Comparison of ENCODE assay signal across 8 mouse cellular contexts in genomic region chr11:74408587-74409446, GRCm38 (mm10). TPM values are rescaled to one million over a fixed set of nuclear protein-coding genes. Genes with fewer than 3 reads are reported as not detected.
A peak's percentile ranks its signal among the peaks of the same experiment; 100 is the strongest.
DNase-seq lines count a peak whose midpoint lies in the region; ATAC-seq and TF ChIP-seq lines count a peak whose summit lies in the region.

No protein-coding gene starts in this region.

- DNase-seq in Muller cell, postnatal 12 days (ENCODE audit: inconsistent ontology term) = peak; percentile 98
- DNase-seq in cerebellum, adult 2 months = peak; percentile 80 to 85
- DNase-seq in frontal cortex, postnatal 14 days (ENCODE audit: low spot score in 2 of 2) = peak; percentile 86
- DNase-seq in layer of hippocampus, postnatal 14 days (ENCODE audit: low spot score in 2 of 2) = peak; percentile 88 to 94
- DNase-seq in lung, postnatal 10 days = peak; percentile 89
- peak; percentile 85 for DNase-seq in right cerebral cortex, postnatal 25 days

- TF ChIP-seq CTCF in cerebellum, adult 2 months (IDR thresholded peaks at IDR 0.05; ENCODE audit: borderline replicate concordance, insufficient read depth, low read depth, low read length) = no peak

- TF ChIP-seq POLR2A in cerebellum, adult 2 months (IDR thresholded peaks at IDR 0.05; ENCODE audit: borderline replicate concordance, insufficient read depth, low read length) = no peak

- peaks cover 6% of the 10 kb centered on the region; the same call in 1 of the 2 replicates for H3K4me1 ChIP-seq in cerebellum, adult 2 months (ENCODE audit: control insufficient read depth, insufficient read depth, low read length)

- no peak overlapping the region for H3K4me3 ChIP-seq in cerebellum, adult 2 months (replicated peaks; ENCODE audit: insufficient read depth, low read depth, low read length)

- no peak overlapping the region for H3K27ac ChIP-seq in cerebellum, adult 2 months (ENCODE audit: insufficient read depth, low read length)

- no peaks in the 10 kb centered on the region for H3K27me3 ChIP-seq in cerebellum, adult 2 months (ENCODE audit: control insufficient read depth, insufficient read depth, low read length)

- peak; percentile 33 to 40; a peak in 2 of 4 replicates for ATAC-seq in hematopoietic stem cell, adult 5-6 weeks (replicated peaks in 1 of 2; ENCODE audit: insufficient read depth in 1 of 2, low FRiP score in 2 of 2, low TSS enrichment in 1 of 2, low read depth in 1 of 2, poor library complexity in 2 of 2, severe bottlenecking in 2 of 2)
- no peak for ATAC-seq in erythroblast, adult 5-6 weeks (replicated peaks; ENCODE audit: low FRiP score, poor library complexity, severe bottlenecking)

- WGBS in cerebellum, adult 2 months = 49% methylated on average over 4 of the region's 4 CpGs

RNA-seq across cellular contexts. Expression of gene Olfr412, which starts 46.9 kb away (rescaled TPM):
- polyA plus RNA-seq in cerebellum, adult 2 months (2012; rRNA removed) = not detected in 2 replicates
- total RNA-seq in hematopoietic stem cell, adult 5-6 weeks (2017) = not detected in 2 replicates
- not detected for total RNA-seq in layer of hippocampus, postnatal 14 days (2021)
- not detected in 2 replicates for total RNA-seq in erythroblast, adult 5-6 weeks (2015; ENCODE audit: low replicate concordance)
- not detected in 2 replicates for total RNA-seq in erythroblast, adult 5-6 weeks (2017; ENCODE audit: low replicate concordance)

RNA-seq across cellular contexts. Expression of gene Olfr411, which starts 56.4 kb away (rescaled TPM):
- not detected in 2 replicates for polyA plus RNA-seq in cerebellum, adult 2 months (2012; rRNA removed)
- total RNA-seq in hematopoietic stem cell, adult 5-6 weeks (2017) = not detected in 2 replicates
- total RNA-seq in layer of hippocampus, postnatal 14 days (2021) = not detected
- not detected in 2 replicates for total RNA-seq in erythroblast, adult 5-6 weeks (2015; ENCODE audit: low replicate concordance)
- not detected in 2 replicates for total RNA-seq in erythroblast, adult 5-6 weeks (2017; ENCODE audit: low replicate concordance)
